Mouse (Mus musculus) hindbrain, embryonic 14.5 days (tissue): ENCODE measurements around the gene Pibf1. TPM values are rescaled to one million over a fixed set of nuclear protein-coding genes. Genes with fewer than 3 reads are reported as not detected.

Source experiments
- ATAC-seq: fragments of 200-750 bp; cut with Nextera tagmentation; 2 replicates; pipeline ENCODE4 v1.8.0; 2017; ENCODE audit warnings: moderate number of reproducible peaks, mild to moderate bottlenecking, moderate TSS enrichment, moderate library complexity; ENCODE audit not compliant: low FRiP score
- DNase-seq: peaks from one replicate; pipeline ENCODE4 v3.0.0-alpha.2; 2015; ENCODE audit warnings: low spot score
- H3K27ac ChIP-seq: fragments of 300-500 bp; sonication (generic); 2 replicates; pipeline ENCODE4 v1.5.1; 2014; ENCODE audit warnings: mild to moderate bottlenecking, moderate library complexity
- H3K27me3 ChIP-seq: fragments of 300-500 bp; sonication (generic); 2 replicates; pipeline ENCODE4 v1.6.1; 2014; ENCODE audit warnings: mild to moderate bottlenecking, low read length, mixed read lengths; ENCODE audit not compliant: control insufficient read depth, insufficient read depth
- H3K36me3 ChIP-seq: fragments of 300-500 bp; sonication (generic); replicated peaks from 2 replicates; pipeline ENCODE4 v1.6.1; 2014; ENCODE audit not compliant: control insufficient read depth, insufficient read depth
- H3K4me1 ChIP-seq: fragments of 300-500 bp; sonication (generic); replicated peaks from 2 replicates; pipeline ENCODE4 v1.6.1; 2014; ENCODE audit warnings: antibody characterized with exemption, low read length, mixed read lengths; ENCODE audit not compliant: control insufficient read depth, insufficient read depth
- H3K4me2 ChIP-seq: fragments of 300-500 bp; sonication (generic); replicated peaks from 2 replicates; pipeline ENCODE4 v1.6.1; 2014; ENCODE audit warnings: mild to moderate bottlenecking, moderate library complexity
- H3K4me3 ChIP-seq: fragments of 300-500 bp; sonication (generic); replicated peaks from 2 replicates; pipeline ENCODE4 v1.5.1; 2014; ENCODE audit warnings: mild to moderate bottlenecking, low read length
- H3K9ac ChIP-seq: fragments of 300-500 bp; sonication (generic); 2 replicates; pipeline ENCODE4 v1.6.1; 2014
- H3K9me3 ChIP-seq: fragments of 300-500 bp; sonication (generic); 2 replicates; pipeline ENCODE4 v1.6.1; 2016; ENCODE audit warnings: low read length; ENCODE audit not compliant: control insufficient read depth
- WGBS: fragments of 180-500 bp; shearing (Covaris S2); extraction: QIAGEN DNeasy Blood & Tissue Kit; methylation state at CpG from one replicate; pipeline ENCODE4 v1.1.7; 2014; 5-methylcytosine and 5-hydroxymethylcytosine counted together
- polyA plus RNA-seq: library from polyadenylated mRNA; unstranded; fragments of >200 nt; fragmentation: Nextera tagmentation; extraction: Ambion mirVana; gene quantifications from 2 replicates; pipeline ENCODE4 v1.2.1, GENCODE M21; 2014

The Pibf1 gene
- polyA plus RNA-seq = 18.5 and 19.3 TPM in 2 replicates

GRCm38 (mm10) chr14:99099267-99099966, at the start of gene Pibf1, which contains the start of gene Dis3:
Gene Pibf1 (plus strand): TSS chr14:99099424.
Gene Dis3 (minus strand): TSS chr14:99099770.
- Histone ChIP-seq H3K4me2 (peak within 1 kb of the TSS; percentile 80), H3K27ac (peak within 1 kb of the TSS; percentile 85), H3K4me3 (peak within 1 kb of the TSS; percentile 74), H3K36me3 (peaks cover 61% of the 10 kb centered on the region), H3K9me3 (no peaks in the 10 kb centered on the region), H3K27me3 (no peaks in the 10 kb centered on the region), H3K9ac (peak within 1 kb of the TSS; percentile 88), H3K4me1 (peaks cover 13% of the 10 kb centered on the region)
- ATAC-seq = peak; percentile 100
- DNase-seq = peak; percentile 99
- WGBS = 0% methylated on average over 72 of the region's 73 CpGs

DNA sequence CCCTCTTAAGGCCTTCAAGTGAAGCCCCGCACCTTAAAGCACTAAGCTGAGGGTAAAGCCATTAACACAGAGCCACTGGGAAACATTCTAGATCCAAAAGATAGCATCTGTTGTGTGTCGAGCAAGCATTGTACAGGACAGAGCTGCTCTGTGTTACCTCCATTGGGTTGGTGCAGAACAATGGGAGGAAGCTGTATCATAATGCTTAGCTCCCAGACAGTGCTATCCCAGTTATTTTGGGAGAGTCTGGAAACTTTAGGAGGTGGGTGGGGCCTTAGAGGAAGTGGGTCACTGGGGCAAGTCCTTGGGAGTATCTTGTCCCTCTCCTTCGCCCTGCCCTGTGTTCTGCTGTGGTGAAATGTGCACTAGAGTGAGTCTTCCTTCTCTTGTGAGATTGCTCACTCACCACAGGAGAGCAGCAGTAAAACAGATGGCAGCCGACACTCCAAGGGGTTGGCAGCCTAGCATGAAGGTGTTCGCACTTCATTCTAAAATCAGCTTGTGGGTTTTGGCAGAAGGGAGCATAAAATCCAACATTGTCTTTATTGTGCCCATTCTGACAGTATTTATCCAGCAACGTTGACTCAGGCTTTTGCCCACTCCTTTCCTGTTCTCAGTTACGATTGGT, 40.2 kb upstream of the Pibf1 start:
- Histone ChIP-seq H3K9me3 (no peaks in the 10 kb centered on the region), H3K9ac (no peak overlapping the region), H3K4me2 (no peak overlapping the region), H3K4me1 (no peaks in the 10 kb centered on the region), H3K36me3 (peaks cover 6% of the 10 kb centered on the region), H3K4me3 (no peak overlapping the region), H3K27ac (no peak overlapping the region), H3K27me3 (no peaks in the 10 kb centered on the region)
- 89% methylated on average over 7 of the region's 7 CpGs for WGBS
- no peak for DNase-seq
- no peak for ATAC-seq

GRCm38 (mm10) chr14:99060616-99061015, 38.6 kb upstream of the Pibf1 start:
- 93% methylated on average over 12 of the region's 12 CpGs for WGBS
- Histone ChIP-seq H3K4me1 (no peaks in the 10 kb centered on the region), H3K9me3 (no peaks in the 10 kb centered on the region), H3K9ac (no peak overlapping the region), H3K27me3 (no peaks in the 10 kb centered on the region), H3K27ac (no peak overlapping the region), H3K4me3 (no peak overlapping the region), H3K4me2 (no peak overlapping the region), H3K36me3 (peaks cover 6% of the 10 kb centered on the region)
- ATAC-seq (no peak), DNase-seq (no peak)

GRCm38 (mm10) chr14:99063091-99063490, 36.1 kb upstream of the Pibf1 start:
- ATAC-seq (no peak), DNase-seq (no peak)
- WGBS = 97% methylated on average over 2 of the region's 2 CpGs
- Histone ChIP-seq H3K36me3 (peaks cover 3% of the 10 kb centered on the region), H3K9me3 (no peaks in the 10 kb centered on the region), H3K27me3 (no peaks in the 10 kb centered on the region), H3K27ac (no peak overlapping the region), H3K9ac (no peak overlapping the region), H3K4me1 (no peaks in the 10 kb centered on the region), H3K4me2 (no peak overlapping the region), H3K4me3 (no peak overlapping the region)

DNA sequence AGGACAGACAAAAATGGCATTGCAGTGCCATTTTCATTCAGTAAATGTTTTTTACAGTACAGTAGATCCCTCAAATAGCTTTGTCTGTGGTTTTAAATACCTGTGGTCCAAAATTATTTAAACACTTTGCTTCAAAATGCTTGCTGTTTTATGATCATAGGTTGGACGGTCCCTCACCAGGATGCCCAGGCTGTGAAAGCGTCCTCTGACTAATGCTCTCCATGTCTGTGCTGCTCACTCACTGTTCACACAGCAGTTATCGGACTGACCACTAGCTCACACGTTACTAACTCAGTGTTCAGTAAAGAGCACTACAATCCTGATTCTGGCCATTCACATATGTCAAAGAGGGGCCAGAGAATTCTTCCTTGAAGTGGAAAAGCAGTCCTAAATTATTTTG, 28.1 kb upstream of the Pibf1 start:
- Histone ChIP-seq H3K4me1 (no peaks in the 10 kb centered on the region), H3K27me3 (no peaks in the 10 kb centered on the region), H3K9ac (no peak overlapping the region), H3K4me2 (no peak overlapping the region), H3K36me3 (peaks cover 38% of the 10 kb centered on the region), H3K4me3 (no peak overlapping the region), H3K27ac (no peak overlapping the region), H3K9me3 (no peaks in the 10 kb centered on the region)
- DNase-seq = no peak
- ATAC-seq = no peak
- 91% methylated on average over 4 of the region's 4 CpGs for WGBS

DNA sequence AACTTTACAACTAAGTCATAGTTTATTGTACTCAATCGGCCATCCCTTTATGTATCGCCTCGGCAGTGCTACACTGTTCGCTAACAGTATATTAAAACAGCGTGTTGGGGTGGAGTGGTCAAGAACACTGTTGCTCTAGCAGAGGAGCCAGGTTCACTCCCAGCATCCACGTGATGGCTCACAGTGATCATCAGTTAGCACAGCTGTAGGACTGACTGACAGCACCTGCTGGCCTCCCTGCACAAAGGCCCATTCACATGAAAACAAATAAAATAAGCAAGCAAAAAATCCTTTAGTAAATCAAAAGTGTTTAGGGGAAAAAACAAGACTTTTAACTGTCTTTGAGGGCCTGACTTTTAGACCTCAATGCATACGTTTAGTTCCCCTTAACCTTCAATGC, 10.3 kb upstream of the Pibf1 start:
- Histone ChIP-seq H3K9ac (no peak overlapping the region), H3K4me1 (no peaks in the 10 kb centered on the region), H3K4me2 (no peak overlapping the region), H3K27me3 (no peaks in the 10 kb centered on the region), H3K36me3 (peaks cover 80% of the 10 kb centered on the region), H3K9me3 (no peaks in the 10 kb centered on the region), H3K4me3 (no peak overlapping the region), H3K27ac (no peak overlapping the region)
- no peak for ATAC-seq
- WGBS = 93% methylated on average over 7 of the region's 7 CpGs
- DNase-seq = no peak

GRCm38 (mm10) chr14:99099967-99100587, 853 bp downstream of the Pibf1 start:
- peak overlapping the region; percentile 62 for H3K9ac ChIP-seq
- H3K4me2 ChIP-seq = peak overlapping the region; percentile 58
- peak overlapping the region; percentile 74 for H3K4me3 ChIP-seq
- no peaks in the 10 kb centered on the region for H3K9me3 ChIP-seq
- 8% methylated on average over 20 of the region's 20 CpGs for WGBS
- no peaks in the 10 kb centered on the region for H3K27me3 ChIP-seq
- no peak for ATAC-seq
- peaks cover 63% of the 10 kb centered on the region for H3K36me3 ChIP-seq
- DNase-seq = no peak
- peaks cover 13% of the 10 kb centered on the region for H3K4me1 ChIP-seq
- H3K27ac ChIP-seq = no peak overlapping the region

- H3K4me1 ChIP-seq = peaks cover 13% of the 10 kb centered on the region
- DNase-seq (no peak), ATAC-seq (no peak)
- H3K4me2 ChIP-seq = no peak overlapping the region
- no peaks in the 10 kb centered on the region for H3K9me3 ChIP-seq
- H3K27me3 ChIP-seq = no peaks in the 10 kb centered on the region
- WGBS = 89% methylated on average over 4 of the region's 4 CpGs
- no peak overlapping the region for H3K4me3 ChIP-seq
- peaks cover 65% of the 10 kb centered on the region for H3K36me3 ChIP-seq
- no peak overlapping the region for H3K27ac ChIP-seq
- no peak overlapping the region for H3K9ac ChIP-seq
Measured at GRCm38 (mm10) chr14:99103050-99103449, 3.8 kb downstream of the Pibf1 start.

DNA sequence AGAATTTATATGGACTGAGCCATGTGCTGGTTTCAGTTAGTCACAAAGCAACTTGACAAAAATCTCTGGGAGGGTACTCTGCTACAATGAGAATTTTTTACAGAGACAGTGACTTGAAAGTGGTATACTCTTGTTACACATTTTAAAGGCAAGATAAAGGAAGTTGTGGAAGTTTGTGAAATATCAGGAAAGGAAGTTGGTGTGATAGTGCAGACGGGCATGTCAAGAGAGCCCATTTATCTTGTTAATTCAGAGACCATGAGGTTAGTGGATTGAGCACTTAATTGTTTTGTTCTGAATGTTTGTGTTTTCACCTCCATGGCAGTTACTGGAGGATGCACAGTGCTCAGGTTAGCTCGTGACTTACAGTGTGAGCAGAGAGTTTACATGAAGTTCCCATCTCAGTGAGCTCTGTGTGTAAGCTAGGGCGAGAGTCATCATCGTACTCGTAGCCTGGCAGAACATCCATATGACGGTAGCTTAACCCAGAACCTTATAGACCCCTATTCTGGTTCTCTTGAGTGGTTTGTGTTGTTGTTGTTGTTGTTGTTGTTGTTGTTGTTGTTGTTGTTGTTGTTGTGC, 5.4 kb downstream of the Pibf1 start:
- no peak for ATAC-seq
- DNase-seq = no peak
- Histone ChIP-seq H3K27ac (no peak overlapping the region), H3K4me1 (peaks cover 6% of the 10 kb centered on the region; the same call in 1 of the 2 replicates), H3K36me3 (peaks cover 79% of the 10 kb centered on the region), H3K4me2 (no peak overlapping the region), H3K9me3 (no peaks in the 10 kb centered on the region), H3K4me3 (no peak overlapping the region), H3K27me3 (no peaks in the 10 kb centered on the region), H3K9ac (no peak overlapping the region)
- 92% methylated on average over 6 of the region's 6 CpGs for WGBS
